22 mouse cellular contexts compared by ENCODE assay signal in genomic region chr7:100786078-100786477, GRCm38 (mm10).
DNase-seq lines count a peak whose midpoint lies in the region; ATAC-seq and TF ChIP-seq lines count a peak whose summit lies in the region.
"Had no signal": no experiment of that assay in that cellular context is flagged by ENCODE, and none has a peak within 500 bp of the region (broad histone marks: within the 10 kb centered on the region; RNA-seq: fewer than 3 reads in every experiment).

No protein-coding gene starts in this region.

- no peaks in the 10 kb centered on the region for H3K9me3 ChIP-seq in MEL (replicated peaks; ENCODE audit: insufficient read depth, low read length)
- H3K9me3 ChIP-seq in liver, embryonic 11.5 days (ENCODE audit: control insufficient read depth, low read length), result no peaks in the 10 kb centered on the region
- no peaks in the 10 kb centered on the region for H3K9me3 ChIP-seq in liver, postnatal 0 days (ENCODE audit: low read length)
- H3K9me3 ChIP-seq: embryonic facial prominence, embryonic 13.5 days; forebrain, embryonic 15.5 days; heart, embryonic 15.5 days; limb, embryonic 10.5 days; midbrain, embryonic 13.5 days had no signal

- H3K4me3 ChIP-seq in MEL (ENCODE audit: control insufficient read depth in 1 of 2, insufficient read depth in 1 of 2, low read depth in 2 of 2, low read length in 2 of 2), result no peak overlapping the region
- H3K4me3 ChIP-seq in liver, embryonic 11.5 days (ENCODE audit: low read depth, low read length), result no peak overlapping the region
- H3K4me3 ChIP-seq in liver, postnatal 0 days (ENCODE audit: low read depth, low read length), result no peak overlapping the region
- H3K4me3 ChIP-seq: embryonic facial prominence, embryonic 13.5 days; forebrain, embryonic 15.5 days; heart, embryonic 15.5 days; limb, embryonic 10.5 days; midbrain, embryonic 13.5 days had no signal

- intact Hi-C loops in heart, postnatal 25 days (cut with DNase I), result no loop called here

- 0 out of 2 replicates have a peak overlapping the region, but pooled peaks have one; percentile 8 for H3K4me2 ChIP-seq in liver, embryonic 11.5 days
- peak overlapping the region; percentile 5; the same call in 1 of the 2 replicates for H3K4me2 ChIP-seq in liver, postnatal 0 days (ENCODE audit: low read depth, low read length)
- H3K4me2 ChIP-seq: embryonic facial prominence, embryonic 13.5 days; forebrain, embryonic 15.5 days; heart, embryonic 15.5 days; hindbrain, embryonic 14.5 days; midbrain, embryonic 13.5 days had no signal

- peak; percentile 70 for DNase-seq in MEL (ENCODE audit: low read depth, low spot score)
- peak; percentile 72 for DNase-seq in c-Kit-positive CD71-positive TER-119-positive erythroid progenitor cells, embryonic 14.5 days (ENCODE audit: low spot score)
- DNase-seq in liver, embryonic 11.5 days (ENCODE audit: low spot score), result no peak
- no peak for DNase-seq in liver, postnatal 0 days
- no peak for DNase-seq in urinary bladder, postnatal 25 days (ENCODE audit: low spot score)
- no peak for DNase-seq in heart, postnatal 25 days (ENCODE audit: low spot score)
- DNase-seq in spleen, postnatal 10 days (ENCODE audit: low spot score in 2 of 2), result no peak
- DNase-seq: adrenal gland, postnatal 25 days; cerebellum, adult 18-20 months; cerebellum, postnatal 25 days; gastrocnemius, postnatal 36 days; heart, postnatal 4 days; thymus, postnatal 25 days had no signal

- ATAC-seq in liver, embryonic 11.5 days (replicated peaks; ENCODE audit: low FRiP score), result peak; percentile 91
- peak; percentile 96 for ATAC-seq in liver, postnatal 0 days
- ATAC-seq: forebrain, embryonic 15.5 days; inflammation-experienced regulatory T-cells, adult 6 months; lung, postnatal 0 days; midbrain, embryonic 13.5 days had no signal

- peaks cover 0 to 41% of the 10 kb centered on the region in 2 experiments; a peak in 2 of 4 replicates for H3K36me3 ChIP-seq in MEL (ENCODE audit: control insufficient read depth in 1 of 2, insufficient read depth in 2 of 2, low read length in 2 of 2)
- H3K36me3 ChIP-seq in liver, embryonic 11.5 days (ENCODE audit: control insufficient read depth, insufficient read depth, low read length), result no peaks in the 10 kb centered on the region
- H3K36me3 ChIP-seq in liver, postnatal 0 days (replicated peaks; ENCODE audit: insufficient read depth, low read length), result no peaks in the 10 kb centered on the region
- H3K36me3 ChIP-seq: heart, embryonic 15.5 days; limb, embryonic 10.5 days; midbrain, embryonic 13.5 days had no signal

- TF ChIP-seq RAD21 in MEL (IDR thresholded peaks at IDR 0.05; ENCODE audit: low read depth, low read length), result no peak

- H3K27me3 ChIP-seq in MEL (ENCODE audit: control insufficient read depth in 1 of 2, insufficient read depth in 2 of 2, low read length in 2 of 2), result no peaks in the 10 kb centered on the region
- H3K27me3 ChIP-seq in liver, embryonic 11.5 days (replicated peaks; ENCODE audit: control insufficient read depth, insufficient read depth, low read length), result no peaks in the 10 kb centered on the region
- H3K27me3 ChIP-seq in liver, postnatal 0 days (ENCODE audit: insufficient read depth, low read length), result no peaks in the 10 kb centered on the region
- H3K27me3 ChIP-seq: embryonic facial prominence, embryonic 13.5 days; forebrain, embryonic 15.5 days; heart, embryonic 15.5 days; midbrain, embryonic 13.5 days had no signal

- peak; percentile 72 to 80 for TF ChIP-seq EP300 in MEL (IDR thresholded peaks at IDR 0.05; ENCODE audit: low read depth in 1 of 2, low read length in 2 of 2)
- TF ChIP-seq EP300 in liver, postnatal 0 days (IDR thresholded peaks at IDR 0.05; ENCODE audit: low read depth), result peak; percentile 94

- no peaks in the 10 kb centered on the region for H3K79me2 ChIP-seq in MEL (ENCODE audit: control insufficient read depth, insufficient read depth, low read length, poor library complexity)

- H3K27ac ChIP-seq in MEL (ENCODE audit: control insufficient read depth, low read depth, low read length), result peak overlapping the region; percentile 3; the same call in 1 of the 2 replicates
- no peak overlapping the region for H3K27ac ChIP-seq in liver, embryonic 11.5 days (ENCODE audit: low read depth, low read length)
- peak overlapping the region; percentile 46; the same call in 1 of the 2 replicates for H3K27ac ChIP-seq in liver, postnatal 0 days (ENCODE audit: low read depth)
- H3K27ac ChIP-seq: embryonic facial prominence, embryonic 13.5 days; forebrain, embryonic 15.5 days; heart, embryonic 15.5 days; hindbrain, embryonic 14.5 days; kidney, postnatal 0 days; limb, embryonic 10.5 days; midbrain, embryonic 13.5 days had no signal

- no peak overlapping the region for H3K9ac ChIP-seq in MEL (ENCODE audit: control insufficient read depth, low read depth, low read length, poor library complexity, severe bottlenecking)
- no peak overlapping the region for H3K9ac ChIP-seq in liver, embryonic 11.5 days (ENCODE audit: low read depth, low read length)
- H3K9ac ChIP-seq in liver, postnatal 0 days (replicated peaks), result no peak overlapping the region
- H3K9ac ChIP-seq: embryonic facial prominence, embryonic 13.5 days; forebrain, embryonic 15.5 days; heart, embryonic 15.5 days; hindbrain, embryonic 14.5 days; midbrain, embryonic 13.5 days had no signal

- H3K4me1 ChIP-seq in MEL (ENCODE audit: control insufficient read depth in 1 of 2, insufficient read depth in 2 of 2, low read length in 2 of 2), result peaks cover 22 to 30% of the 10 kb centered on the region in 2 experiments
- H3K4me1 ChIP-seq in liver, embryonic 11.5 days (replicated peaks; ENCODE audit: control insufficient read depth, insufficient read depth, low read length), result peaks cover 10% of the 10 kb centered on the region; the same call in 1 of the 2 replicates
- H3K4me1 ChIP-seq in liver, postnatal 0 days (ENCODE audit: insufficient read depth), result peaks cover 2% of the 10 kb centered on the region; the same call in 1 of the 2 replicates

- 38% methylated on average over 1 of the region's 1 CpGs for WGBS in liver, embryonic 11.5 days
- WGBS in liver, postnatal 0 days (ENCODE audit: insufficient replicate concordance), result 43% methylated on average over 1 of the region's 1 CpGs

- no peak for TF ChIP-seq POLR2A in MEL (IDR thresholded peaks at IDR 0.05; ENCODE audit: control insufficient read depth in 1 of 2, insufficient read depth in 1 of 2, low read depth in 1 of 2, low read length in 2 of 2, poor library complexity in 1 of 2)

- no peak for TF ChIP-seq CTCF in MEL (IDR thresholded peaks at IDR 0.05 in 2 of 3, conservative IDR thresholded peaks at IDR 0.05 in 1 of 3; ENCODE audit: control insufficient read depth in 1 of 3, insufficient read depth in 1 of 3, low read depth in 2 of 3, low read length in 3 of 3, poor library complexity in 1 of 3, severe bottlenecking in 1 of 3)
- no peak for TF ChIP-seq CTCF in liver, postnatal 0 days (IDR thresholded peaks at IDR 0.05; ENCODE audit: low read depth)

TF ChIP-seq in MEL, 35 proteins besides CTCF, POLR2A, EP300 and RAD21 (continues in another document):
- no peak for TF ChIP-seq KAT2A (conservative IDR thresholded peaks at IDR 0.05; ENCODE audit: low read depth, low read length)
- peak; percentile 91 for TF ChIP-seq ETS1 (IDR thresholded peaks at IDR 0.05; ENCODE audit: low read depth, low read length)
- TF ChIP-seq BHLHE40 (IDR thresholded peaks at IDR 0.05; ENCODE audit: borderline replicate concordance, low read depth, low read length), result no peak
- TF ChIP-seq POLR2AphosphoS5 (IDR thresholded peaks at IDR 0.05; ENCODE audit: borderline replicate concordance, low read depth, low read length), result no peak
- no peak for TF ChIP-seq ZC3H11A (IDR thresholded peaks at IDR 0.05; ENCODE audit: low read depth, low read length)
- TF ChIP-seq CHD2 (IDR thresholded peaks at IDR 0.05; ENCODE audit: low read length), result no peak
- TF ChIP-seq HCFC1 (IDR thresholded peaks at IDR 0.05; ENCODE audit: low read depth, low read length), result no peak
- peak; percentile 63; the same call in 1 of the 2 replicates for TF ChIP-seq MYC (IDR thresholded peaks at IDR 0.05; ENCODE audit: low read depth, low read length)
- no peak for TF ChIP-seq SMC3 (IDR thresholded peaks at IDR 0.05; ENCODE audit: low read depth, low read length)
- no peak for TF ChIP-seq CHD1 (IDR thresholded peaks at IDR 0.05; ENCODE audit: low read depth, low read length)
- TF ChIP-seq MAX (IDR thresholded peaks at IDR 0.05; ENCODE audit: low read length), result peak; percentile 37; the same call in 1 of the 2 replicates
- TF ChIP-seq MXI1 (IDR thresholded peaks at IDR 0.05; ENCODE audit: low read depth, low read length), result peak; percentile 84
- no peak for TF ChIP-seq UBTF (IDR thresholded peaks at IDR 0.05; ENCODE audit: borderline replicate concordance, insufficient read depth, low read depth, low read length)
- TF ChIP-seq POLR2AphosphoS2 (IDR thresholded peaks at IDR 0.05; ENCODE audit: low read length), result no peak
- TF ChIP-seq NELFE (IDR thresholded peaks at IDR 0.05; ENCODE audit: low read depth, low read length), result no peak
- TF ChIP-seq GATA1 (IDR thresholded peaks at IDR 0.05; ENCODE audit: low read depth, low read length), result peak; percentile 91
- no peak for TF ChIP-seq MAZ (IDR thresholded peaks at IDR 0.05; ENCODE audit: low read depth, low read length)
- TF ChIP-seq RCOR1 (IDR thresholded peaks at IDR 0.05; ENCODE audit: low read depth, low read length), result no peak
- TF ChIP-seq ELF1 (IDR thresholded peaks at IDR 0.05; ENCODE audit: low read depth, low read length), result no peak
- no peak for TF ChIP-seq USF1 (IDR thresholded peaks at IDR 0.05; ENCODE audit: low read depth, low read length)
- TF ChIP-seq TAL1 (IDR thresholded peaks at IDR 0.05; ENCODE audit: low read length), result peak; percentile 79
- no peak for TF ChIP-seq ZKSCAN1 (IDR thresholded peaks at IDR 0.05; ENCODE audit: low read depth, low read length)
- peak; percentile 83 for TF ChIP-seq TCF12 (IDR thresholded peaks at IDR 0.05; ENCODE audit: low read depth, low read length)
- TF ChIP-seq MAFK (IDR thresholded peaks at IDR 0.05; ENCODE audit: borderline replicate concordance, low read depth, low read length), result no peak
- TF ChIP-seq MEF2A (IDR thresholded peaks at IDR 0.05; ENCODE audit: extremely low read depth, insufficient replicate concordance, low read depth, low read length, poor library complexity, severe bottlenecking), result no peak
- peak; percentile 68 for TF ChIP-seq SIN3A (IDR thresholded peaks at IDR 0.05; ENCODE audit: low read length)
- no peak for TF ChIP-seq USF2 (IDR thresholded peaks at IDR 0.05; ENCODE audit: borderline replicate concordance in 1 of 2, insufficient read depth in 1 of 2, low read depth in 1 of 2, low read length in 2 of 2)
- TF ChIP-seq JUND (IDR thresholded peaks at IDR 0.05; ENCODE audit: low read depth, low read length), result no peak
- TF ChIP-seq GABPA (IDR thresholded peaks at IDR 0.05; ENCODE audit: low read depth, low read length), result no peak
- 0 out of 2 replicates have a peak, but pooled peaks have one; percentile 19 for TF ChIP-seq TBP (IDR thresholded peaks at IDR 0.05; ENCODE audit: low read depth, low read length)

Comparison
In these comparisons a context has a peak if more than half of its experiments do, and no peak if none do; other contexts are left out.
1. DNase-seq: peak in MEL (single experiment) and c-Kit-positive CD71-positive TER-119-positive erythroid progenitor cells, embryonic 14.5 days (single experiment); none in liver, embryonic 11.5 days (single experiment), liver, postnatal 0 days (single experiment), urinary bladder, postnatal 25 days (single experiment), heart, postnatal 25 days (single experiment) and spleen, postnatal 10 days (0 of 2).